ENCODE assay signal across 25 mouse cellular contexts in the genomic region with DNA sequence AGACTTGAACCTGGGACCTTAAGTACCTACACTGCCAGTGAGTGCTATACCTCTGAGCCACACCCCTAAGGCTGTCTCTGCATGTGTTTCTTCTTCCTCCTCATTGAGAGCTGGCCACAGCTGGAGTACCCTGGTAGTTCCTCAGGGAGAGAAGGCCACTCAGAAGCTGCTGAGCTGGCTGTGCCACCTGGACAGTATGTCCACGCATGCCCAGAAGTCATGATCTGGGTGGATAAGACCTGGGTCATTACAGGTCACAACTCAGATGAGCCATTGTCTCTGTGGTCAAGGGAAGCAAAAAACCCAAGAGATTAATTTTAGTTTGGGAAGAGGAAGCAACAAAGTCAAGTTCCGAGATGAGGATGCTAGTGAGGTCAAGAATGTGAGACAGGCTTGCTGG.
"Had no signal": no experiment of that assay in that cellular context is flagged by ENCODE, and none has a peak within 500 bp of the region (broad histone marks: within the 10 kb centered on the region; RNA-seq: fewer than 3 reads in every experiment).

No protein-coding gene starts in this region.

- ATAC-seq: forebrain, postnatal 0 days; hindbrain, postnatal 0 days; intestine, embryonic 16.5 days had no signal

- DNase-seq: forebrain, postnatal 0 days; gastrocnemius, postnatal 14 days; gastrocnemius, postnatal 36 days; heart, adult 18-20 months; heart, postnatal 14 days; heart, postnatal 36 days; kidney, adult 11 months; kidney, adult 2 months; kidney, adult 9 months; kidney, postnatal 14 days; kidney, postnatal 36 days; layer of hippocampus, adult 9-11 months; layer of hippocampus, postnatal 36 days; left cerebral cortex, postnatal 4 days; liver had no signal

- H3K27ac ChIP-seq: heart, embryonic 13.5 days; heart, embryonic 15.5 days; hindbrain, embryonic 13.5 days; hindbrain, embryonic 15.5 days; hindbrain, postnatal 0 days; kidney, embryonic 15.5 days; kidney, postnatal 0 days; limb, embryonic 12.5 days had no signal

- H3K4me2 ChIP-seq: heart, embryonic 11.5 days; heart, embryonic 13.5 days; heart, embryonic 15.5 days; hindbrain, embryonic 13.5 days; hindbrain, embryonic 15.5 days; kidney, embryonic 15.5 days; limb, embryonic 12.5 days had no signal

- H3K27me3 ChIP-seq: heart, embryonic 13.5 days; heart, embryonic 15.5 days; hindbrain, embryonic 13.5 days; hindbrain, embryonic 15.5 days; kidney, embryonic 15.5 days; limb, embryonic 12.5 days had no signal

- H3K9ac ChIP-seq: forebrain, postnatal 0 days; heart, embryonic 13.5 days; heart, embryonic 15.5 days; hindbrain, embryonic 13.5 days; hindbrain, embryonic 15.5 days; kidney, embryonic 15.5 days; limb, embryonic 12.5 days had no signal

- H3K4me3 ChIP-seq: heart, embryonic 13.5 days; heart, embryonic 15.5 days; hindbrain, embryonic 13.5 days; hindbrain, embryonic 15.5 days; kidney, embryonic 15.5 days; limb, embryonic 12.5 days had no signal

- H3K36me3 ChIP-seq: heart, embryonic 13.5 days; heart, embryonic 15.5 days; hindbrain, embryonic 13.5 days; hindbrain, embryonic 15.5 days; kidney, embryonic 15.5 days; limb, embryonic 12.5 days had no signal

- H3K9me3 ChIP-seq: heart, embryonic 13.5 days; heart, embryonic 15.5 days; hindbrain, embryonic 13.5 days; hindbrain, embryonic 15.5 days; kidney, embryonic 15.5 days; limb, embryonic 12.5 days had no signal

- H3K4me1 ChIP-seq: heart, embryonic 13.5 days; heart, embryonic 15.5 days; hindbrain, embryonic 13.5 days; hindbrain, embryonic 15.5 days; kidney, embryonic 15.5 days; limb, embryonic 12.5 days had no signal
